Mouse (Mus musculus): ENCODE data around the gene Syt13.

GRCm38 (mm10) chr2:92903650-92904049, 11.2 kb upstream of the Syt13 start:
- TF ChIP-seq ELF1 (IDR thresholded peaks at IDR 0.05; ENCODE audit: low read depth, low read length) (no peak), CTCF (conservative IDR thresholded peaks at IDR 0.05 in 1 of 2, IDR thresholded peaks at IDR 0.05 in 1 of 2; ENCODE audit: low read depth in 2 of 2, low read length in 2 of 2) (no peak), EP300 (IDR thresholded peaks at IDR 0.05; ENCODE audit: low read length) (no peak), ZNF384 (IDR thresholded peaks at IDR 0.05; ENCODE audit: low read depth, low read length) (no peak), SIN3A (IDR thresholded peaks at IDR 0.05; ENCODE audit: low read length) (no peak), POLR2A (IDR thresholded peaks at IDR 0.05; ENCODE audit: low read depth, low read length) (no peak), ETS1 (conservative IDR thresholded peaks at IDR 0.05; ENCODE audit: low read depth, low read length) (no peak), TCF12 (IDR thresholded peaks at IDR 0.05; ENCODE audit: low read depth, low read length) (no peak)

Measured in CH12.LX (cell line).